Mouse (Mus musculus): Measurements from ENCODE around the gene Zfp51. TPM values are rescaled to one million over a fixed set of nuclear protein-coding genes. Genes with fewer than 3 reads are reported as not detected.
"Not testable (repeated sequence)": the region's sequence is repeated elsewhere in the genome, so short reads cannot be mapped to it uniquely, and the experiment has no call there.

The Zfp51 gene
- polyA plus RNA-seq, 1 experiment from 2014 or later: 6.5 TPM

GRCm38 (mm10) chr17:21476351-21476750 is 26.2 kb downstream of the Zfp51 start:
- WGBS (ENCODE audit: insufficient replicate concordance): 52% methylated on average over 4 of the region's 9 CpGs
- not testable (repeated sequence) for H3K36me3 ChIP-seq; H3K9me3 ChIP-seq (replicated peaks); H3K27me3 ChIP-seq; H3K9ac ChIP-seq; H3K27ac ChIP-seq; H3K4me2 ChIP-seq; DNase-seq; ATAC-seq (ENCODE audit: low read depth); H3K4me3 ChIP-seq (replicated peaks)
- peaks cover 26% of the 10 kb centered on the region for H3K4me1 ChIP-seq (replicated peaks)

GRCm38 (mm10) chr17:21478103-21478777 is 28.1 kb downstream of the Zfp51 start:
- H3K4me1 ChIP-seq (replicated peaks); DNase-seq; H3K27me3 ChIP-seq; ATAC-seq (ENCODE audit: low read depth); H3K4me2 ChIP-seq; H3K9me3 ChIP-seq (replicated peaks); H3K27ac ChIP-seq; H3K9ac ChIP-seq; H3K4me3 ChIP-seq (replicated peaks); H3K36me3 ChIP-seq: not testable (repeated sequence)
- WGBS (ENCODE audit: insufficient replicate concordance): 52% methylated on average over 9 of the region's 10 CpGs

- no peaks in the 10 kb centered on the region for H3K27me3 ChIP-seq
- no peaks in the 10 kb centered on the region for H3K36me3 ChIP-seq
- peaks cover 15% of the 10 kb centered on the region for H3K4me1 ChIP-seq (replicated peaks)
- peak within 1 kb of the TSS; percentile 77 for H3K4me3 ChIP-seq (replicated peaks)
- ATAC-seq (ENCODE audit: low read depth): peak; percentile 100
- WGBS (ENCODE audit: insufficient replicate concordance): under 1% methylated on average over 34 of the region's 34 CpGs
- H3K9ac ChIP-seq: peak within 1 kb of the TSS; percentile 77
- peak within 1 kb of the TSS; percentile 83 for H3K27ac ChIP-seq
- no peaks in the 10 kb centered on the region for H3K9me3 ChIP-seq (replicated peaks)
- peak; percentile 85 for DNase-seq
- H3K4me2 ChIP-seq: peak within 1 kb of the TSS; percentile 84
These were observed 38.8 kb downstream of the Zfp51 start, which contains the start of gene Zfp53 for GRCm38 (mm10) chr17:21488760-21489499. Zfp53 (plus strand) TSS chr17:21488998.

GRCm38 (mm10) chr17:21489500-21490001 is 39.4 kb downstream of the Zfp51 start:
- no peaks in the 10 kb centered on the region for H3K27me3 ChIP-seq
- H3K4me3 ChIP-seq (replicated peaks): peak overlapping the region; percentile 77
- ATAC-seq (ENCODE audit: low read depth) (no peak), DNase-seq (no peak)
- no peaks in the 10 kb centered on the region for H3K36me3 ChIP-seq
- H3K9me3 ChIP-seq (replicated peaks): no peaks in the 10 kb centered on the region
- peak overlapping the region; percentile 77 for H3K9ac ChIP-seq
- peak overlapping the region; percentile 83 for H3K27ac ChIP-seq
- H3K4me1 ChIP-seq (replicated peaks): peaks cover 15% of the 10 kb centered on the region
- 3% methylated on average over 8 of the region's 8 CpGs for WGBS (ENCODE audit: insufficient replicate concordance)
- peak overlapping the region; percentile 84 for H3K4me2 ChIP-seq

GRCm38 (mm10) chr17:21501365-21501764 is 51.2 kb downstream of the Zfp51 start:
- no peak overlapping the region for H3K9ac ChIP-seq
- no peaks in the 10 kb centered on the region for H3K27me3 ChIP-seq
- H3K27ac ChIP-seq: no peak overlapping the region
- H3K4me3 ChIP-seq (replicated peaks): no peak overlapping the region
- 37% methylated on average over 1 of the region's 1 CpGs for WGBS (ENCODE audit: insufficient replicate concordance)
- no peaks in the 10 kb centered on the region for H3K9me3 ChIP-seq (replicated peaks)
- ATAC-seq (ENCODE audit: low read depth): no peak
- H3K4me1 ChIP-seq (replicated peaks): no peaks in the 10 kb centered on the region
- peaks cover 15% of the 10 kb centered on the region for H3K36me3 ChIP-seq
- no peak for DNase-seq
- no peak overlapping the region for H3K4me2 ChIP-seq

- peaks cover 17% of the 10 kb centered on the region for H3K36me3 ChIP-seq
- ATAC-seq (ENCODE audit: low read depth) (no peak), DNase-seq (no peak)
- no peak overlapping the region for H3K9ac ChIP-seq
- H3K4me3 ChIP-seq (replicated peaks): no peak overlapping the region
- no peaks in the 10 kb centered on the region for H3K27me3 ChIP-seq
- no peak overlapping the region for H3K4me2 ChIP-seq
- no peak overlapping the region for H3K27ac ChIP-seq
- H3K4me1 ChIP-seq (replicated peaks): no peaks in the 10 kb centered on the region
- 73% methylated on average over 1 of the region's 1 CpGs for WGBS (ENCODE audit: insufficient replicate concordance)
- no peaks in the 10 kb centered on the region for H3K9me3 ChIP-seq (replicated peaks)
These were observed 54.4 kb downstream of the Zfp51 start for GRCm38 (mm10) chr17:21504524-21504923.

- Histone ChIP-seq H3K36me3 (peaks cover 17% of the 10 kb centered on the region), H3K27me3 (no peaks in the 10 kb centered on the region), H3K4me2 (no peak overlapping the region), H3K9me3 (replicated peaks) (no peaks in the 10 kb centered on the region), H3K4me3 (replicated peaks) (no peak overlapping the region), H3K4me1 (replicated peaks) (no peaks in the 10 kb centered on the region), H3K27ac (no peak overlapping the region), H3K9ac (no peak overlapping the region)
- DNase-seq: no peak
- WGBS (ENCODE audit: insufficient replicate concordance): 87% methylated on average over 3 of the region's 3 CpGs
- ATAC-seq (ENCODE audit: low read depth): no peak
These were observed 56.1 kb downstream of the Zfp51 start for GRCm38 (mm10) chr17:21506258-21506657.

GRCm38 (mm10) chr17:21509756-21510155 is 59.6 kb downstream of the Zfp51 start:
- Histone ChIP-seq H3K36me3 (peaks cover 22% of the 10 kb centered on the region), H3K9ac (no peak overlapping the region), H3K9me3 (replicated peaks) (no peaks in the 10 kb centered on the region), H3K27ac (no peak overlapping the region), H3K4me1 (replicated peaks) (no peaks in the 10 kb centered on the region), H3K4me2 (no peak overlapping the region), H3K4me3 (replicated peaks) (no peak overlapping the region), H3K27me3 (no peaks in the 10 kb centered on the region)
- ATAC-seq (ENCODE audit: low read depth) (no peak), DNase-seq (no peak)

Other genes starting within 250 kb of the Zfp51 start
- gene Vmn1r234, start 224.3 kb upstream of the Zfp51 start, polyA plus RNA-seq (2015; fragmentation: Nextera tagmentation; extraction: Ambion mirVana): not detected in 2 replicates
- gene Vmn1r235, start 194.0 kb upstream of the Zfp51 start, polyA plus RNA-seq (2015; fragmentation: Nextera tagmentation; extraction: Ambion mirVana): not detected in 2 replicates
- gene Vmn1r236, start 167.4 kb upstream of the Zfp51 start, polyA plus RNA-seq (2015; fragmentation: Nextera tagmentation; extraction: Ambion mirVana): not detected in 2 replicates
- gene Vmn1r237, start 138.5 kb upstream of the Zfp51 start, polyA plus RNA-seq (2015; fragmentation: Nextera tagmentation; extraction: Ambion mirVana): not detected in 2 replicates
- gene Zfp677, start 66.6 kb upstream of the Zfp51 start, polyA plus RNA-seq (2015; fragmentation: Nextera tagmentation; extraction: Ambion mirVana): 0.68 and 1.1 TPM in 2 replicates
- 2.1 and 2.6 TPM in 2 replicates for gene Zfp54, start 27.1 kb upstream of the Zfp51 start, polyA plus RNA-seq (2015; fragmentation: Nextera tagmentation; extraction: Ambion mirVana)
- gene Zfp53, start 38.6 kb downstream of the Zfp51 start, polyA plus RNA-seq (2015; fragmentation: Nextera tagmentation; extraction: Ambion mirVana): 3.2 and 5.2 TPM in 2 replicates
- 0.92 and 1.5 TPM in 2 replicates for gene Zfp52, start 85.2 kb downstream of the Zfp51 start, polyA plus RNA-seq (2015; fragmentation: Nextera tagmentation; extraction: Ambion mirVana)
- gene Zfp948, start 116.6 kb downstream of the Zfp51 start, polyA plus RNA-seq (2015; fragmentation: Nextera tagmentation; extraction: Ambion mirVana): 5.8 and 7.1 TPM in 2 replicates
- 1.1 and 1.3 TPM in 2 replicates for gene Zfp983, start 200.2 kb downstream of the Zfp51 start, polyA plus RNA-seq (2015; fragmentation: Nextera tagmentation; extraction: Ambion mirVana)
- 3.7 and 4.9 TPM in 2 replicates for gene Gm10226, start 241.5 kb downstream of the Zfp51 start, polyA plus RNA-seq (2015; fragmentation: Nextera tagmentation; extraction: Ambion mirVana)

All from liver, embryonic 13.5 days (tissue).